Mouse (Mus musculus): ENCODE results near the gene Fat3. TPM values are rescaled to one million over a fixed set of nuclear protein-coding genes. Genes with fewer than 3 reads are reported as not detected.

Fat3 gene
- polyA plus RNA-seq, 1 experiment: not detected

GRCm38 (mm10) chr9:16496331-16496730, 4.8 kb downstream of the Fat3 start:
- Histone ChIP-seq H3K36me3 (ENCODE audit: control insufficient read depth, insufficient read depth) (no peaks in the 10 kb centered on the region), H3K4me3 (ENCODE audit: insufficient read depth, poor library complexity, severe bottlenecking) (no peak overlapping the region), H3K79me3 (ENCODE audit: low read depth) (no peaks in the 10 kb centered on the region), H3K27me3 (ENCODE audit: control insufficient read depth, insufficient read depth, insufficient read length) (peaks cover 2% of the 10 kb centered on the region), H3K79me2 (ENCODE audit: control insufficient read depth, insufficient read depth) (no peaks in the 10 kb centered on the region), H3ac (ENCODE audit: control insufficient read depth, insufficient read length, low read depth) (no peak overlapping the region)
- TF ChIP-seq MAX (IDR thresholded peaks at IDR 0.05) (no peak), MYOD1 (IDR thresholded peaks at IDR 0.05; ENCODE audit: control insufficient read depth, insufficient read length, low read depth) (no peak), CEBPB (IDR thresholded peaks at IDR 0.05; ENCODE audit: low read depth) (no peak), MYOG (IDR thresholded peaks at IDR 0.05; ENCODE audit: control insufficient read depth, extremely low read depth, insufficient read length) (no peak), CTCF (IDR thresholded peaks at IDR 0.05; ENCODE audit: control insufficient read depth, insufficient read depth, insufficient read length) (no peak), FOSL1 (IDR thresholded peaks at IDR 0.05; ENCODE audit: insufficient read depth, low read length, poor library complexity, severe bottlenecking) (no peak), USF1 (IDR thresholded peaks at IDR 0.05; ENCODE audit: low read depth) (no peak)

- Histone ChIP-seq H3K36me3 (ENCODE audit: control insufficient read depth, insufficient read depth) (no peaks in the 10 kb centered on the region), H3K27me3 (ENCODE audit: control insufficient read depth, insufficient read depth, insufficient read length) (no peaks in the 10 kb centered on the region), H3K4me3 (ENCODE audit: insufficient read depth, poor library complexity, severe bottlenecking) (no peak overlapping the region), H3K79me3 (ENCODE audit: low read depth) (no peaks in the 10 kb centered on the region), H3K79me2 (ENCODE audit: control insufficient read depth, insufficient read depth) (no peaks in the 10 kb centered on the region), H3ac (ENCODE audit: control insufficient read depth, insufficient read length, low read depth) (no peak overlapping the region)
- TF ChIP-seq MYOG (IDR thresholded peaks at IDR 0.05; ENCODE audit: control insufficient read depth, extremely low read depth, insufficient read length) (no peak), FOSL1 (IDR thresholded peaks at IDR 0.05; ENCODE audit: insufficient read depth, low read length, poor library complexity, severe bottlenecking) (no peak), MAX (IDR thresholded peaks at IDR 0.05) (no peak), CTCF (IDR thresholded peaks at IDR 0.05; ENCODE audit: control insufficient read depth, insufficient read depth, insufficient read length) (no peak), MYOD1 (IDR thresholded peaks at IDR 0.05; ENCODE audit: control insufficient read depth, insufficient read length, low read depth) (no peak), USF1 (IDR thresholded peaks at IDR 0.05; ENCODE audit: low read depth) (no peak), CEBPB (IDR thresholded peaks at IDR 0.05; ENCODE audit: low read depth) (no peak)
Measured at GRCm38 (mm10) chr9:16489661-16490060, 11.4 kb downstream of the Fat3 start.

- Histone ChIP-seq H3K79me3 (ENCODE audit: low read depth) (no peaks in the 10 kb centered on the region), H3K36me3 (ENCODE audit: control insufficient read depth, insufficient read depth) (no peaks in the 10 kb centered on the region), H3K79me2 (ENCODE audit: control insufficient read depth, insufficient read depth) (no peaks in the 10 kb centered on the region), H3K4me3 (ENCODE audit: insufficient read depth, poor library complexity, severe bottlenecking) (no peak overlapping the region), H3ac (ENCODE audit: control insufficient read depth, insufficient read length, low read depth) (no peak overlapping the region), H3K27me3 (ENCODE audit: control insufficient read depth, insufficient read depth, insufficient read length) (no peaks in the 10 kb centered on the region)
- TF ChIP-seq MYOG (IDR thresholded peaks at IDR 0.05; ENCODE audit: control insufficient read depth, extremely low read depth, insufficient read length): no peak
- no peak for TF ChIP-seq CEBPB (IDR thresholded peaks at IDR 0.05; ENCODE audit: low read depth)
- no peak for TF ChIP-seq MYOD1 (IDR thresholded peaks at IDR 0.05; ENCODE audit: control insufficient read depth, insufficient read length, low read depth)
- no peak for TF ChIP-seq USF1 (IDR thresholded peaks at IDR 0.05; ENCODE audit: low read depth)
- TF ChIP-seq CTCF (IDR thresholded peaks at IDR 0.05; ENCODE audit: control insufficient read depth, insufficient read depth, insufficient read length): no peak
- no peak for TF ChIP-seq FOSL1 (IDR thresholded peaks at IDR 0.05; ENCODE audit: insufficient read depth, low read length, poor library complexity, severe bottlenecking)
- no peak for TF ChIP-seq MAX (IDR thresholded peaks at IDR 0.05)
Measured at GRCm38 (mm10) chr9:16487565-16487964, 13.5 kb downstream of the Fat3 start.

DNA sequence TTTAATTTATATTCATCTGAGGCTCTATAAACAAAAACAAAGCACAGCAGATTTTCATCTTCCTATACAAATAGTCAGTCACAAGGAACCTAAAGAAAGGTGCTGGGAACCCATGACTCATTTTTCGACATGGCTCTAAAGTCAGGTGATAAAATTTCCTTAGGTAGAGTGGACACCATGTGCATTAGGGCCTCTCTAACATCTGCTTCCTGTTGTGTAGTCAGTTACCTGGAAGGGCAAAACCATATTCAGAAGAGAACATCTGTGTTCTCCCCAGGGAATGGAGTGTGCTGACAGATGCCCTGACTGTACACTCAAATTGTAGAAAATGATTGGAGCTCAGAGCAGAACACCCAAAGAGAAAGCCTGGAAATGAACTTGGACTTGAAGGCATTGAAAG, 14.9 kb downstream of the Fat3 start:
- Histone ChIP-seq H3ac (ENCODE audit: control insufficient read depth, insufficient read length, low read depth) (no peak overlapping the region), H3K79me2 (ENCODE audit: control insufficient read depth, insufficient read depth) (no peaks in the 10 kb centered on the region), H3K79me3 (ENCODE audit: low read depth) (no peaks in the 10 kb centered on the region), H3K36me3 (ENCODE audit: control insufficient read depth, insufficient read depth) (no peaks in the 10 kb centered on the region), H3K27me3 (ENCODE audit: control insufficient read depth, insufficient read depth, insufficient read length) (no peaks in the 10 kb centered on the region), H3K4me3 (ENCODE audit: insufficient read depth, poor library complexity, severe bottlenecking) (no peak overlapping the region)
- TF ChIP-seq USF1 (IDR thresholded peaks at IDR 0.05; ENCODE audit: low read depth): no peak
- TF ChIP-seq CTCF (IDR thresholded peaks at IDR 0.05; ENCODE audit: control insufficient read depth, insufficient read depth, insufficient read length): no peak
- TF ChIP-seq MYOG (IDR thresholded peaks at IDR 0.05; ENCODE audit: control insufficient read depth, extremely low read depth, insufficient read length): no peak
- TF ChIP-seq MAX (IDR thresholded peaks at IDR 0.05): no peak
- TF ChIP-seq CEBPB (IDR thresholded peaks at IDR 0.05; ENCODE audit: low read depth): no peak
- TF ChIP-seq MYOD1 (IDR thresholded peaks at IDR 0.05; ENCODE audit: control insufficient read depth, insufficient read length, low read depth): no peak
- no peak for TF ChIP-seq FOSL1 (IDR thresholded peaks at IDR 0.05; ENCODE audit: insufficient read depth, low read length, poor library complexity, severe bottlenecking)

- no peak overlapping the region for H3K4me3 ChIP-seq (ENCODE audit: insufficient read depth, poor library complexity, severe bottlenecking)
- no peak overlapping the region for H3ac ChIP-seq (ENCODE audit: control insufficient read depth, insufficient read length, low read depth)
- H3K36me3 ChIP-seq (ENCODE audit: control insufficient read depth, insufficient read depth): no peaks in the 10 kb centered on the region
- H3K27me3 ChIP-seq (ENCODE audit: control insufficient read depth, insufficient read depth, insufficient read length): no peaks in the 10 kb centered on the region
- TF ChIP-seq MAX (IDR thresholded peaks at IDR 0.05): no peak
- no peak for TF ChIP-seq CEBPB (IDR thresholded peaks at IDR 0.05; ENCODE audit: low read depth)
- no peak for TF ChIP-seq CTCF (IDR thresholded peaks at IDR 0.05; ENCODE audit: control insufficient read depth, insufficient read depth, insufficient read length)
- no peak for TF ChIP-seq MYOG (IDR thresholded peaks at IDR 0.05; ENCODE audit: control insufficient read depth, extremely low read depth, insufficient read length)
- TF ChIP-seq FOSL1 (IDR thresholded peaks at IDR 0.05; ENCODE audit: insufficient read depth, low read length, poor library complexity, severe bottlenecking): no peak
- TF ChIP-seq USF1 (IDR thresholded peaks at IDR 0.05; ENCODE audit: low read depth): no peak
- no peak for TF ChIP-seq MYOD1 (IDR thresholded peaks at IDR 0.05; ENCODE audit: control insufficient read depth, insufficient read length, low read depth)
- H3K79me3 ChIP-seq (ENCODE audit: low read depth): no peaks in the 10 kb centered on the region
- H3K79me2 ChIP-seq (ENCODE audit: control insufficient read depth, insufficient read depth): no peaks in the 10 kb centered on the region
Measured at GRCm38 (mm10) chr9:16485173-16485572, 15.9 kb downstream of the Fat3 start.

DNA sequence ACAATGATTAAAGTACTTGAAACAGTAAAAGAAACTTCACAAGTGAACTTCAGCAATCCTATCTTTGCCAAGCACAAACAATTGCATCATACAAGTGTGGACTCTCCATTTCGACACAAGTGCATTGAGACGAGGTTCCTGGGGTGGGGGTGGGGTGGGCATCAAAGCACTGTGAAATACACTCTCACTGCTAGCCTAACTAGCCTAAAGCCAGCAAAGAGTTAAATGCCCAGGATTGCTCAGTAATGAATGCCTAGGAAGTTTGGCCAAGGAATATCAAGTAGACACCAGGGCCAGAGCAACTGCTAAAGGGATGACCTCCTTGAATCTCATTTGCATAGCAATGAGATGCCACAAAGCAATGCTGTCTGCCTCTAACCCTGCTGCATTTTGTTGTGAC, 16.3 kb downstream of the Fat3 start:
- no peaks in the 10 kb centered on the region for H3K79me2 ChIP-seq (ENCODE audit: control insufficient read depth, insufficient read depth)
- H3K36me3 ChIP-seq (ENCODE audit: control insufficient read depth, insufficient read depth): no peaks in the 10 kb centered on the region
- TF ChIP-seq USF1 (IDR thresholded peaks at IDR 0.05; ENCODE audit: low read depth) (no peak), MYOG (IDR thresholded peaks at IDR 0.05; ENCODE audit: control insufficient read depth, extremely low read depth, insufficient read length) (no peak), CEBPB (IDR thresholded peaks at IDR 0.05; ENCODE audit: low read depth) (no peak), MAX (IDR thresholded peaks at IDR 0.05) (no peak), CTCF (IDR thresholded peaks at IDR 0.05; ENCODE audit: control insufficient read depth, insufficient read depth, insufficient read length) (no peak), FOSL1 (IDR thresholded peaks at IDR 0.05; ENCODE audit: insufficient read depth, low read length, poor library complexity, severe bottlenecking) (no peak), MYOD1 (IDR thresholded peaks at IDR 0.05; ENCODE audit: control insufficient read depth, insufficient read length, low read depth) (no peak)
- no peaks in the 10 kb centered on the region for H3K79me3 ChIP-seq (ENCODE audit: low read depth)
- no peak overlapping the region for H3ac ChIP-seq (ENCODE audit: control insufficient read depth, insufficient read length, low read depth)
- no peak overlapping the region for H3K4me3 ChIP-seq (ENCODE audit: insufficient read depth, poor library complexity, severe bottlenecking)
- no peaks in the 10 kb centered on the region for H3K27me3 ChIP-seq (ENCODE audit: control insufficient read depth, insufficient read depth, insufficient read length)

Data from C2C12 (cell line).